Mouse (Mus musculus) layer of hippocampus, adult 18-20 months (tissue): ENCODE results near the gene Cinp. TPM values are rescaled to one million over a fixed set of nuclear protein-coding genes. Genes with fewer than 3 reads are reported as not detected.

Experiments
- DNase-seq, 2 experiments: peaks; one replicate each; pipeline ENCODE4 v3.0.0; 2022; ENCODE audit warnings: low spot score in 2 of 2
- total RNA-seq, 2 experiments: library from RNA; stranded (reverse); gene quantifications; 2 replicates each; pipeline ENCODE4 v1.2.3; 2021

Cinp gene
- total RNA-seq, 2 experiments from 2014 or later, result 52.6 to 59.9 TPM

GRCm38 (mm10) chr12:110836729-110837128, 52.2 kb downstream of the Cinp start:
- DNase-seq, result no peak

GRCm38 (mm10) chr12:110835182-110835581, 53.8 kb downstream of the Cinp start:
- no peak for DNase-seq

DNA sequence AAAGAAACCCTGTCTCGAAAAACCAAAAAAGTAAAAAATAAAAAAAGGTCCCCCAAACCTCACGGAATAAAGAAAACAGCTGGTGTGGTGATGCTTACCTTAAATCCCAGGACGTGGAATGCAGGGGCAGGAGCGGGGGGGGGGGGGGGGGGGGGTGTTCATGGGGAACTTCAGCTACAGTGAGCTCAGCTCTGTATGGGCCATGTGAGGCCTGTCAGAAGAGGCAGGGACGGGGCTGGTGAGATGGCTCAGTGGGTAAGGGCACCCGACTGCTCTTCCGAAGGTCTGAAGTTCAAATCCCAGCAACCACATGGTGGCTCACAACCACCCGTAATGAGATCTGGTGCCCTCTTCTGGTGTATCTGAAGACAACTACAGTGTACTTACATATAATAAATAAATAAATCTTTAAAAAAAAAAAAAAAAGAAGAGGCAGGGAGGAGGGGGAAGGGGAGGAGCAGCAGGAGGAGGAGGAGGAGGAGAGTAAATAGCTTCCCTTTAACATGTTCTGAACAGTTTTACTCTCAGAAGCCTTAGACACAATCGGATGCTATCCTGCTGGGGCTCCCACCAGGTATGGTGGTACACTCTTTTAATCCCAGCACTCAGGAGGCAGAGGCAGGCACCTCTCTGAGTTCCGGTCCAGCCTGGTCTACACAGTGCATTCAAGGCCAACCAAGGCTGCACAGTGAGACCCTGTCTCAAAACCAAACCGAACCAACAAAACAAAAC, 58.5 kb downstream of the Cinp start:
- no peak for DNase-seq

DNA sequence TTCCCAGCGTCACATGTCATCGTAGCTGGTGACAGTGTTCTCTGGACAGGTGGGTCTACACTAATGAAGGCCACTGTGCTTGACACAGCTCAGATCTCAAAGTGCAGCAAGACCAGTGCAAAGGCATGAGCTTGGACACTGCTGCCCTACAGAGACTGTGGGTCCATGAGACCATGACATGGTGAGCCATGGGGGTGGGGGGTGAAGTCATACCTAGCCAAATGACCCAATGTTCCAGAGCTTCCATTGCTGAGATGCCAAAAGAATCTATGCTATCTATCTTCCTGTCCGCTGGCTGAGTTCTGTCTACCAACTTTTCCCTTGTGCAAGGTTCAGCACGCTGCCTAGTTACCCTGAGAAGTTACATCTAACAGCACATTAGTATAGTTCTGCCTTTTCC, 60.0 kb downstream of the Cinp start:
- DNase-seq, result no peak

Other genes starting within 250 kb of the Cinp start
- not detected for gene 1700001K19Rik, start 206.5 kb downstream of the Cinp start, total RNA-seq
- gene Hsp90aa1, start 186.4 kb downstream of the Cinp start, total RNA-seq, result 1,000 to 10,000 TPM; 1,024 to 1,077 TPM
- 10 to 100 TPM; 44.7 to 50.9 TPM for gene Wdr20, start 151.2 kb downstream of the Cinp start, total RNA-seq
- gene Mok, start 48.2 kb downstream of the Cinp start, total RNA-seq, result 10 to 100 TPM in 1 of 2 experiments, 1 to 10 TPM in 1; 9.6 to 11.9 TPM
- 10 to 100 TPM; 10.4 to 11.4 TPM for gene Zfp839, start 38.9 kb downstream of the Cinp start, total RNA-seq
- gene Tecpr2, start 119 bp upstream of the Cinp start, total RNA-seq, result 10 to 100 TPM; 41.1 to 42.3 TPM
- 10 to 100 TPM; 11.2 to 12.7 TPM for gene Ankrd9, start 89.9 kb upstream of the Cinp start, total RNA-seq
- 10 to 100 TPM; 16.9 to 17.2 TPM for gene Rcor1, start 150.2 kb upstream of the Cinp start, total RNA-seq